Mouse (Mus musculus): ENCODE measurements around the gene Krt33a.

Gene Krt33a

DNA sequence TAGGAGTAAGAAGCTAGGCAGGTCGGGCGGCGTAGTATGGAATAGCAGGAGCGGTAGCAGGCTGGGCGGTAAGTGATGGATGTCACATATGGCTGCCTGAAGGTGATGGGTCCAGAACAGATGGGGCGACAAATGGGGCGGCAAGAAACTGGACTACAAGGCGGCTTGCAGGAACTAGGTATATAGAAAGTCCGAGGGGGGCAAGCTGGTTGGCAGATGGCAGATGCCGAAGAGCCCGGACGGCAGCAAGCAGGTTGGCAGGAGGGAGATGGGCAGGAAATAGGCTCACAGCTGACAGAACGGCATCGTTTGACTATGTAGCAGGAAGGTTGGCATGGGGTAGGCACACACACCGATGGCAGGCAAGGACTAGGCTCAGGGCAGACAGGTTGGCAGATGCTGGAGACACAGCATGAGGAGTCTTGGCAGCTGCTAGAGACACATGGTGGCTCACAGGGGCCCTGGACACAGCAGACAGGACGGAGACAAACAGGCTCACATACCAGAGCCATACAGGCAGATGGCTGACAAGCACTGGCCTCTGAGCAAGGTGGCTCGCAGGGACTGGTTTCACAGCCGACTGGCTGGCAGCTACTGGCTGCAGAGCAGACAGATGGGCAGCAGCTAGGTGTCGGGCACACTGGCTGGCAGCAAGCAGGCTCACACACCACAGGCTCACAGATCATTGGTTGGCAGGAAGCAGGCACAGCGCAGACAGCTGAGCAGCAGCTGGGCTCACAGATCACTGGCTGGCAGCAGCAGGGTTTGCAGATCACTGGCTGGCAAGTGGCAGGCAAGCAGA, 30.5 kb downstream of the Krt33a start:
- no peak for DNase-seq

GRCm38 (mm10) chr11:99983442-99983841, 32.6 kb downstream of the Krt33a start:
- DNase-seq, result no peak

DNA sequence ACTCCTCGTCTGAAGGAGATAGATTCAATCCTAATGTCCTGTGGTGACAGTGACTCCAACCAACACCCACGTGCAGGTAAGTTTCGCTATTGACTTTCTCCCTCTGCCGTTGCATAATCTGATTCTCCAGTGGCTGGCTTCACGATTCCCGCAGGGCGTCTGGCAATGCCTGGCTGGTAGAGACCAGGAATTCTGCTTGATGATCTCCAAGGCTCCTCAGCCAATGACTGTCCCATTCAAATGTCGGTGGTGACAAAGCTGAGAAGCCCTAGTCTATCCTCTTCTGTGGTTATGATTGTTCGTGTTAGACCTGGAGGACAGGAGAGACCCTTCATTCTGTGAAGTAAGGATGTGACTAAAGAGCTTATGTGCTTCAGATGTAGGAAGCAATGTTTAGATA, 33.3 kb downstream of the Krt33a start:
- DNase-seq, result no peak

DNA sequence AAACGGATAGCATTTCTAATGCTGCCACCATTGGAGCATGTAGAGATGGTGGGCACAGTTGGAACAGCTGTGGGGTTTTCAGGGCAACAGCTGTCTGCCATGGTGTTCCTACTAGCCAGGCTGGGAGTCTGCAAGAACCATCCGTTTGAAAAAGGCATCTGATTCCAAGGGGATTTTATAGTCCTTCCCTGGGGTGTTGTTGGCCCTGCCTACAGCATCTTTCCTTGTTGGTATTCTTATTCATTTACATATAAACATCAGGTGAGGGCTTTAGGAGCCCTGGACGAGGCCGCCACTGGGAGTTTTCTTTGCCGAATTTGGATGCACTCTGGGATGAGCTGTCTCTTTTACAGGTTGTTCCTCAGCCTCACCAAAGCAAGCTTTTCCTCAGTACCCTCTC, 37.1 kb downstream of the Krt33a start, which contains the start of gene Krtap29-1:
Gene Krtap29-1 (minus strand): TSS at position 101 of the 400 bp plus-strand sequence.
- DNase-seq, result no peak

- DNase-seq, result no peak
Measured at GRCm38 (mm10) chr11:99965961-99966360, 50.1 kb downstream of the Krt33a start.

GRCm38 (mm10) chr11:99964213-99964612, 51.8 kb downstream of the Krt33a start:
- no peak for DNase-seq

All from lung, postnatal 10 days (tissue).